ENCODE assay signal across 8 mouse cellular contexts in the genomic region with DNA sequence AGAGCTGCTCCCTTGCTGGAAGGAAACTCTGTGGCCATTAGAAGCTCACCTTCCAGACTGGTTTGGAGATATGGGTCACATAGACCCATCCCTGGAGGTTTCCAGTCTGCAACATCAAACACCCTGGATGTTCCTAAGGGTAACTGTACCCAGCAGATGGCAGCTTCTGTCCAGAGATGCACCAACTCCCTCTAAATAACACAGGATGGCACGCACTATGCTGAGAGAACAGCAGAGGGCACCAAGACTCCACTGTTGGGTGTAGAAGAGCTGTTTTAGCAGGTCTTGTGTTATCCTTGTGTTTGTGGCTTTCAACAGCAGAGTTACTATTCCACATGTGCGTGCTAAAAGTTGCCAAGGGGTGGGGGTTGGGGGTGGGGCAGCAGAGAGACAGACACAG. TPM values are rescaled to one million over a fixed set of nuclear protein-coding genes. Genes with fewer than 3 reads are reported as not detected.
DNase-seq lines count a peak whose midpoint lies in the region; ATAC-seq lines count a peak whose summit lies in the region.

No protein-coding gene starts in this region.

- DNase-seq in R1 (ENCODE audit: low read depth, low spot score), result peak; percentile 59
- DNase-seq in cerebellum, adult 9-11 months, result peak; percentile 74
- peak; percentile 79 to 89 for DNase-seq in frontal cortex, postnatal 14 days (ENCODE audit: low spot score in 2 of 2)
- DNase-seq in layer of hippocampus, postnatal 25 days (ENCODE audit: extremely low spot score in 1 of 2, low spot score in 1 of 2), result peak; percentile 78 to 92
- peak; percentile 76 to 87 for DNase-seq in lung, postnatal 4 days
- peak; percentile 90 to 94 for DNase-seq in right cerebral cortex, postnatal 10 days (ENCODE audit: low spot score in 2 of 2)
- peak; percentile 62 for DNase-seq in yolk sac, embryonic 10.5 days (ENCODE audit: low spot score)

- WGBS in hindbrain, embryonic 16.5 days, result 8% methylated on average over 2 of the region's 2 CpGs

- H3K36me3 ChIP-seq in hindbrain, embryonic 16.5 days (ENCODE audit: control insufficient read depth, insufficient read depth, low read length), result no peaks in the 10 kb centered on the region

- ATAC-seq in hindbrain, embryonic 16.5 days, result peak; percentile 94

- H3K9ac ChIP-seq in hindbrain, embryonic 16.5 days (ENCODE audit: low read depth, low read length), result no peak overlapping the region

- H3K4me2 ChIP-seq in hindbrain, embryonic 16.5 days (ENCODE audit: low read length), result no peak overlapping the region

- H3K4me3 ChIP-seq in hindbrain, embryonic 16.5 days (ENCODE audit: low read length), result no peak overlapping the region

- no peaks in the 10 kb centered on the region for H3K27me3 ChIP-seq in hindbrain, embryonic 16.5 days (replicated peaks; ENCODE audit: control insufficient read depth, insufficient read depth, low read length)

- H3K9me3 ChIP-seq in hindbrain, embryonic 16.5 days (ENCODE audit: control insufficient read depth, low read length), result no peaks in the 10 kb centered on the region

- H3K4me1 ChIP-seq in hindbrain, embryonic 16.5 days (ENCODE audit: control insufficient read depth, insufficient read depth, low read depth, low read length), result peaks cover 2% of the 10 kb centered on the region; the same call in 1 of the 2 replicates

- H3K27ac ChIP-seq in hindbrain, embryonic 16.5 days (ENCODE audit: low read depth, low read length), result no peak overlapping the region

RNA-seq across cellular contexts. Expression of a gene that starts 21.5 kb away (rescaled TPM):
- polyA plus RNA-seq in hindbrain, embryonic 16.5 days (2015; fragmentation: Nextera tagmentation; extraction: Ambion mirVana), result 0.43 TPM in 1 of 2 replicates, not detected in the other
- under 1 TPM in 1 of 2 experiments, not detected in 1; 0.37 TPM for total RNA-seq in layer of hippocampus, postnatal 25 days (2021)

RNA-seq across cellular contexts. Expression of a gene that starts 29.2 kb away (rescaled TPM):
- 11.4 and 14.3 TPM in 2 replicates for polyA plus RNA-seq in hindbrain, embryonic 16.5 days (2015; fragmentation: Nextera tagmentation; extraction: Ambion mirVana)
- 10 to 100 TPM; 25.8 to 26.1 TPM for total RNA-seq in layer of hippocampus, postnatal 25 days (2021)
